Mouse (Mus musculus) T-helper 2 cell (primary cell): ENCODE measurements at regions not wholly inside any gene's neighbourhood (a gene's known extent, or its start where the extent isn't known, plus 50 kb on each side); places are given as distances from the start of the nearest gene placed in this dataset.
"Not testable (repeated sequence)": the region's sequence is repeated elsewhere in the genome, so short reads cannot be mapped to it uniquely, and the experiment has no call there.

Experiments
- in situ Hi-C: fragments of 300-600 bp; cut with MboI, MseI; formaldehyde crosslinking; loops from one replicate; pipeline ENCODE4 v1.15.1; 2025; ENCODE audit warnings: high pct_unique_total_duplicates

DNA sequence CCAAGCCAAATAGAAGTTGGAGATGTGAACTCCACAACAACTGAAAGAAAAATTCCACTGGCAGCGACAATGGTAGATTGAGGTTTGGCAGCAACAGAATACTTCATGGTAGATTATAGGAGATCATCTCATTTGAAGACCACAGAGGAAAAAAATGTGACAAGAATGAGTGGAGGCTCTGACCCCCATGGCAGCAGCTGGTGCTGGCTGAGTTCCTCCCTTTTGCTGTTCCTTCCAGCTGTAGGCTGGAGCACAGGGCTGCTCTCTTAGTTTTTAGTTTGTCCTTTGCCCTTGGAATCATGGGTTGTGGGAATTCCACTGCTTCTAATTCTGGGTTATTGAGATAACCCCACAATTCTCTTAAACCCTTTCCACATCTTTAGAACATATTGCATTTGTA lies 248.8 kb downstream of the Pros1 start:
- in situ Hi-C loops, result loop anchor here (25.0 kb wide), 1 partner anchor 1459 kb away; no protein-coding TSS in a partner anchor

DNA sequence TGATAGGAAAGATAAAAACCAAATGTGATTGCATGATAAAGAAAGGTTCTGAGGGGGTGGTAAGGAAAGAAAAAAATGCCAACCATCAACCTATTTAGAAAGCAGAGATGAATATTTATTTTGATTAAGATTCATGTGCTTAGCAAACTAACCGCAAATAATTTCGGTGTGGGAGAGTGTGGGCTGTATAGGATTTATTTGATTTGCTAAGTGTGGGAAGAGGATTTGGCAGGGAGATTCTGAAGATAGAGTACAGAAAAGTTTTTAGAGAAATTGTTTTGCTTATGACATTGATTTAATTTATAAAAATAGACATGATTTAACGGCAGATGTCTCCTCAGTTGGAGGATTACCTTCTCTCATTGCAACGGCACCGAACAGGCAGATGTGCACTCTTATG lies 250.3 kb downstream of the Pros1 start:
- in situ Hi-C loops, result loop anchor here (25.0 kb wide), 1 partner anchor 1458 kb away; no protein-coding TSS in a partner anchor

- in situ Hi-C loops, result loop anchor here (25.0 kb wide), 1 partner anchor 1457 kb away; no protein-coding TSS in a partner anchor
Observed at GRCm38 (mm10) chr16:63104938-63105714, 251.0 kb downstream of the Pros1 start.

DNA sequence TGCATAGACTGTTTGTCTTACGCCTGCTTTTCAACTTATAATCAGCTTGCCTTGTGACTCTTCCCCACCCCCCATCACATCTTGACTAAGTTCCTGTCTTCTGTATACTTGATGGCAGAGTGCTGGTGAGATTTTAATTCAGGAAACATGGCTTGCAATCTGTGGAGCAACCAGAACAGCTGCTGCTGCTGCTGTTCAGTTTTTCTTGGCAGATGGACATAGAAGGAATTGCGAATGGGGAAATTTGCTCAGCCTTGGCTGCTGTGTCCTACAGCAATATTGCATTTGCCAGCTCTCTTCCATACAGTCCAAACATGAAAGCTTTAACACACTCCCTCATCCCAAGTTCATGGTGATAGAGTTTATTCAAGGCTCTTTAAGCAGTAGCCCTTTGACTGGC lies 262.3 kb downstream of the Pros1 start:
- in situ Hi-C loops, result loop anchor here (25.0 kb wide), 1 partner anchor 1446 kb away; no protein-coding TSS in a partner anchor

DNA sequence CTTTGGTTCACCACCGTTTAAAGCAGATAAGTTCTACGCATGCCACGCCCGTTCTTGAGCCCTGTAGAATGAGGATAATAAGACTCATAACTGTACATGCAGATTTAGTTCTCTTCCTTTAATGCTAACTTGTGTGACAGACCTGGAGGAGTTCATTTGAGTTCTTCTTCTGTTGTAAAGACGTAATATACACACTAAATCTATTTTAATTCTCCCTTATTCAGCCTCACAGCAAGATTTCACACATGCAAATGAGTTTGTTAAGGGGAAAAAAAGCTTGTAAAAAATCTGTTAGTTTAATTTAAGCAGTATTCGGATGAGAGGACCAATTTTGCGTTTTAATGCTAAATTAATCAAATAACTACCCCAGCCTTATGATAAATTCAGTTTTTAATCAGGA lies 264.6 kb downstream of the Pros1 start:
- in situ Hi-C loops, result loop anchor here (25.0 kb wide), 1 partner anchor 1444 kb away; no protein-coding TSS in a partner anchor

- in situ Hi-C loops, result loop anchor here (10.0 kb wide), 1 partner anchor 449 kb away; no protein-coding TSS in a partner anchor
Observed at GRCm38 (mm10) chr16:63143851-63144250, 289.7 kb downstream of the Pros1 start.

- in situ Hi-C loops, result no loop called here
Observed at GRCm38 (mm10) chr16:63155300-63155821, 301.3 kb downstream of the Pros1 start.

DNA sequence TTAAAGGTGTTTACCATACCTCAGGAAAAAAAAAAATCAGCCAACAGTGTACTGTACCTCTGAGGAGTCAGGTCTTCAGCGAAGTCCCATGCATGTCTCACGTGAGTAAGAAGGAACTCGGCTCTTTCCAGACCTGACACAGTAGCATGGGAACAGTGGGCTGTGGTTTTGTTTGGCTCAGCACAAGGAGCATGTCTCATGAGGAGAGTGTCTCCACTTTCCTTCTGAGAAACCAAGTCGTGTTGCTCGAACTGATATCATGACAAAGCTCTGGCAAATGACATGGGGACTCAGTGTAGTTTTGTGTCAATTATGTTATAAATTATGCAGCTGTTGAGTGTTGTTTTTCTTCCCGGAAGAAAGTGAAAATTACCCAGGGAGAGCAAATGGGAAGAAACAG lies 316.0 kb downstream of the Pros1 start:
- in situ Hi-C loops, result no loop called here

DNA sequence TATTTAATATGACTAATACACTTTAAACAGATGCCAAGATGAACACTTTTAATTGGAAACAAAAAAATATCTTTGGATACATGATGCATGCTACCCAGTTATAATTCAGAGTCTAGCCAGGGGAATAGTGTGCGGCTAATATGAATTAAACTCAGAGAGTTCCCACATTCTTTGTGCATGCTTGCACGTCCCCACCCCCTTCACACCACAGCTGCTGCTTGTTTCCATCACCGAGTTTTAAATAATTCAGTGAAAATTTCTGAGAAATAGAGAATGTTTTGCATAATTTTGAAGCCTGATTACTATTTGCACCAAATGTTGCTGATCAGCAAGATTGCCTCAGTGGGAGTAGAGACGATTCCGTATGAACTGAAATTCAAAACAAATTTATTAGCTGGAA lies 325.1 kb downstream of the Pros1 start:
- in situ Hi-C loops, result no loop called here

GRCm38 (mm10) chr16:63191181-63191580 lies 337.1 kb downstream of the Pros1 start:
- in situ Hi-C loops, result no loop called here

GRCm38 (mm10) chr16:63191623-63192022 lies 337.5 kb downstream of the Pros1 start:
- in situ Hi-C loops, result no loop called here

DNA sequence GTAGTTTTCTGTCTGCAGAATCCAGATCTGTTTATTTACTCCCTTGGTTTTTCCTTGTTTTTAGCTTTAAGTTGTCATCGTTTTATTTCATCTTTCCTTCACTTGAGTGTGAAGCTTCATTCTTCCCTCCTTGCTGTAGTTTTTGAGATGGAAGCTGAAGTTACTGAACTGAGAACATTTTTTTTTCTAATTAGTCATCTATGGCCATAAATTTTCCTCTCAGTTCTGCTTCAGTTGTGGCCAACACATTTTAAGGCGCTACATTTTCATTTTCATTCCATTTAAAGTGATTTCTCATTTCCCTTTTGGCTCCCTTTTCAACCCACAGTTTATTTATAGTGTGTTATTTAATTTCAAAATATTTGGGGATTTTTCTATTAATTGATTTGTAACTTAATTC lies 340.5 kb downstream of the Pros1 start:
- in situ Hi-C loops, result no loop called here

DNA sequence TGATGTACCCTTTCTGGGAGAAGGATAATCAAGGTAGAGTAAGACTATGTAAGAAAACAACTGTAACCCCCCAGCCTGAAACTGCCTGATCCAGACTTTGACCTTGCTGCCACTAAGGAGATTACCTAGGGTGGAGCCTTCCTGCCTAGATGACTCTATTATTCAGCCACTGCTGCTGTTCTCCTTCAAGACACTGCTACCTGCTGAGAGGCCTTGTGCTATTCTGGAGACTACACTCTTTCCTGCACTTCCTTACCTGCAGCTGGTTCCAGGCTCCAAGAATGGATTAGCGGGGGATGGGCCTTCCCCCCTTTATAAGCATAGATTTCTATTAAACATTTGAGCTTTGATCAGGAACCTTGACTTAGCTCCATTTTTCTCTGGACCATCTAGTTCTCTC lies 359.4 kb downstream of the Pros1 start:
- in situ Hi-C loops, result not testable (repeated sequence)

- in situ Hi-C loops, result no loop called here
Observed at GRCm38 (mm10) chr16:63220228-63220879, 366.2 kb downstream of the Pros1 start.

DNA sequence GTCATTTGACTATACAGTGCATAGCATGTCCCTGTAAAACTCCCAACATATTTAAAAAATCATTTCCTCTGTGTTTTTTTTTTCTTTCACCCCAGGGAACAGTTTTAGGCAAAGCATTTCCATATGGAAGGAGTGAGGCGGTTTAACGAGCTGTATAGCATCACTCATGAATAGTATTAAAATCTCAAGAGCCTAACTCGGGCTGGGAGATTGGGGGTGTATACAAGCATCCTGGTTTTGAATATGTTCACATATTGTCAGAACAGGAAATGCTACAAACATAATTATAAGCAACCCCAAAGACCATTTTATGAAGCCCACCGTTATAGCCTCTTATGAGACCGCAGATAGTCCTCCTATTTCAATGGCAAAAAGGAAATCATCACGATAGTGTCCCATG lies 370.5 kb downstream of the Pros1 start:
- in situ Hi-C loops, result loop anchor here (25.0 kb wide), 1 partner anchor 1838 kb away; no protein-coding TSS in a partner anchor

GRCm38 (mm10) chr16:63225097-63225496 lies 371.0 kb downstream of the Pros1 start:
- in situ Hi-C loops, result loop anchor here (25.0 kb wide), 1 partner anchor 1837 kb away; no protein-coding TSS in a partner anchor

- in situ Hi-C loops, result loop anchor here (25.0 kb wide), 1 partner anchor 1833 kb away; no protein-coding TSS in a partner anchor
Observed at GRCm38 (mm10) chr16:63229135-63229534, 375.0 kb downstream of the Pros1 start.

DNA sequence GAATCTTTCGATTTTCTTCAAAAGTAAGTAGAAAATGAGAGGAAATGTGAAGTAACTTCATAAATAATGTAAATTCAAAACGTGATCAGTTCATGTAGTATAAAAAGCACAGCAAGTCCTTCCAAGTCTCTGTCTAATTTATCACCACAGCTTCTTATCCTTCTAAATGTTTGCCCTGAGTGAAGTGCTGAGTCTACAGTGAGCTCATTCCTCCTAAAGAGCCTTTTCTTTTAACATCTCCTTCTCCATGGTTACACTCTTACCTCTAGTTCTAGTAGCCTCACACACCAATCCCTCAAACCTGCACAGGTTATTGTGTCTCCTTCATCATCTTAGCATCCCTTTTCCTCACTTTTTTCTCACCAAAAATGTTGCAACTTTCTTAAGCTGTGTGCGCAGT lies 375.5 kb downstream of the Pros1 start:
- in situ Hi-C loops, result loop anchor here (25.0 kb wide), 1 partner anchor 1833 kb away; no protein-coding TSS in a partner anchor

DNA sequence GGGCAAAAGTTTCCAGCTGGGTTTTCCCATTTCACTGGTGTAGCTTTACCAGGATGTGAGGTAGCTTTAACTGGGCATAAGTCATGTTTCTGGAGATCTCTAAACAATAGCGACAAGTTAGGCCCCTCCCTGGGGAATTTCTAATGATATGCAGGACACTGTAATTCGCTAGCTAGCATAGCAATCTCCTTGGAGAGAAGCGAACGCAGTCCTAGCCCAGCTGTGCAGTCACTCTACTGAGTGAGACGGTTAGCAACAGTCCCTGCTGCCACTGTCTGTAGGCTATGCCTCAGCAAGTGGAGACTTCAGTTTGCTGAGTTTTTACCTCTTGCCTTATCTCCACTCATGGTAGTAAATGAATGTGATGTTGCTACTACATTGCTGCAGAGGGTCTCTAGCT lies 416.1 kb downstream of the Pros1 start:
- in situ Hi-C loops, result no loop called here

DNA sequence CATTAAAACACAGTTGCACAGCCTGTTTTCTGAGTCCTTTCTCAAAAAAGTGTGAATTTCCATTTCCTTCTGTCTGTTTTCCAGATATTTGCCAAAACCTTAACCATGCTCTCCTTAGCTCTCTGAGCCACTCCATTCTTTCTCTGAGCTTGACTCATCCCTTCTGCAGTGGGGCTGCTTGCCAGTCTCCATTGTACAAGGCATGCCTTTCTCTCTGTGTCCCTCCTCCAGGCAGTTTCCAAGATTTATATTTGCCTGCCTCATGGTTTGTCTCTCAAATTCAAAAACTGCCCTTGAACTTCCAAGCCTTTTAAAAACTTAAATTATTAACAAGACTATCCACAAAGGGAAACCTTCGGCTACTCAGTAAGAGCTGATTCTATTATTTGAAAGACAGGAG lies 423.4 kb downstream of the Pros1 start:
- in situ Hi-C loops, result no loop called here

GRCm38 (mm10) chr16:63278259-63278697 lies 424.2 kb downstream of the Pros1 start:
- in situ Hi-C loops, result no loop called here

DNA sequence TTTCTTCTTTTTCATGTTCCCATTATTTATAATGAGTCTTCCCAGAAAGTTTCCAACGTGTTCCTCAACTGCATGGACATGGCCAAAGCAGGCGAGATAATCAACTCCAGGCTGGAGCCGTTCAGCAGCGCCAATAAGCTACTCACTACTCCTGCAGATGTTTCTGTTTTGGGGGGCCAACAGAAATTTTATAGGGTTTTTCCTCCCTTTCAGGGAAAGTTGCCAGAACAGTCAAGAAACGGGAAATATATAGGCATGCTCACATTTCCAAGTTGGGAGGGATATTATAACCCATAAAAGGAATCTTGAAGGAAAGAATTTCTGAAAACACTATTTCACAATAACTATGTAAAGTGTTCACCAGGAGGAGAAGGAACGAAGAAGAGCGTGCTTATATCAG lies 433.5 kb downstream of the Pros1 start:
- in situ Hi-C loops, result no loop called here
